12 mouse cellular contexts compared by ENCODE assay signal in the genomic region with DNA sequence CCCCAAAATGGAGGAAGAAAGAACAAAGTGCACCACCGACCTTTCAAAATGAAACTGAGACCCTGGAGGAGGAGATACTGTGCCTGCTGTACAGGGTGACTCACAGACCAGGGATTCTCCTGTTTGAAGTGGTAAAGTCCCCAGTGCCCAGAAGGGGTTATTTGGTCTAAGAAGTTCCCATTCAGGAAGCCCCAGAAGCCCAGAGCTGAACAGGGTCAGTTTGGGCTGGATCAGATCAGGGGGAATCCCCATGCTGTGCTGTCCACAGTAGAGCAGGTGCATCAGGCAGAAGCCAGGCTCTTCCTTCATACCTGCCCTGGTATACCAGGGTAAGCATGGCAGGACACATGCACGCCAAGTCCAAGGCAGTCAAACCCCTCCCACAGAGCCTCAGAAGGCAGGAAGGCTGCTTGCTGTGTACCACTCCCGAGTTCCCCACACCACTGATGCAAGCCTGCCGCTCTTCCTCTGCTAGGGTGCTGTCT. TPM values are rescaled to one million over a fixed set of nuclear protein-coding genes. Genes with fewer than 3 reads are reported as not detected.
DNase-seq lines count a peak whose midpoint lies in the region; ATAC-seq and TF ChIP-seq lines count a peak whose summit lies in the region.
"Had no signal": no experiment of that assay in that cellular context is flagged by ENCODE, and none has a peak within 500 bp of the region (broad histone marks: within the 10 kb centered on the region; RNA-seq: fewer than 3 reads in every experiment).

No protein-coding gene starts in this region.

- DNase-seq in forebrain, embryonic 11.5 days (ENCODE audit: low spot score) = peak; percentile 22
- no peak for DNase-seq in forebrain, postnatal 0 days
- DNase-seq in 3T3-L1 (ENCODE audit: low read depth, low spot score) = peak; percentile 23
- peak; percentile 68 for DNase-seq in gastrocnemius, adult 2 months
- no peak for DNase-seq in left cerebral cortex, postnatal 4 days
- no peak for DNase-seq in frontal cortex, postnatal 10 days (ENCODE audit: low spot score in 2 of 2)
- DNase-seq in layer of hippocampus, adult 11-12 months (ENCODE audit: low spot score) = no peak
- DNase-seq: kidney, adult 8-10 months had no signal

- H3K27ac ChIP-seq in forebrain, embryonic 11.5 days (ENCODE audit: low read depth, low read length) = no peak overlapping the region
- H3K27ac ChIP-seq in forebrain, postnatal 0 days (ENCODE audit: low read depth, low read length) = no peak overlapping the region
- H3K27ac ChIP-seq in gastrocnemius, adult 2 months = peak overlapping the region; percentile 93
- no peak overlapping the region for H3K27ac ChIP-seq in liver, embryonic 15.5 days (replicated peaks)

- H3K4me1 ChIP-seq in forebrain, embryonic 11.5 days (replicated peaks; ENCODE audit: control insufficient read depth, insufficient read depth, low read length) = no peaks in the 10 kb centered on the region
- H3K4me1 ChIP-seq in forebrain, postnatal 0 days (ENCODE audit: insufficient read depth) = peaks cover 4% of the 10 kb centered on the region; the same call in 1 of the 2 replicates
- no peaks in the 10 kb centered on the region for H3K4me1 ChIP-seq in liver, embryonic 15.5 days (replicated peaks)

- intact Hi-C loops in gastrocnemius, adult 2 months (cut with DNase I) = loop anchor here (1.0 kb wide), 1 partner anchor 33 kb away; no protein-coding TSS in a partner anchor
- intact Hi-C loops in left cerebral cortex, postnatal 4 days (cut with DNase I) = no loop called here

- ATAC-seq in forebrain, embryonic 11.5 days (replicated peaks; ENCODE audit: low FRiP score) = no peak
- ATAC-seq in forebrain, postnatal 0 days = no peak
- no peak for ATAC-seq in liver, embryonic 15.5 days (ENCODE audit: insufficient read depth)

- H3K27me3 ChIP-seq in forebrain, embryonic 11.5 days (ENCODE audit: control insufficient read depth, insufficient read depth, low read length) = no peaks in the 10 kb centered on the region
- no peaks in the 10 kb centered on the region for H3K27me3 ChIP-seq in forebrain, postnatal 0 days (ENCODE audit: insufficient read depth, low read length)
- H3K27me3 ChIP-seq in liver, embryonic 15.5 days = no peaks in the 10 kb centered on the region

- H3K9ac ChIP-seq in forebrain, embryonic 11.5 days (ENCODE audit: low read length) = no peak overlapping the region
- H3K9ac ChIP-seq in forebrain, postnatal 0 days = no peak overlapping the region
- H3K9ac ChIP-seq in liver, embryonic 15.5 days = no peak overlapping the region

- H3K9me3 ChIP-seq in forebrain, embryonic 11.5 days (ENCODE audit: control insufficient read depth, low read length) = no peaks in the 10 kb centered on the region
- no peaks in the 10 kb centered on the region for H3K9me3 ChIP-seq in forebrain, postnatal 0 days (ENCODE audit: low read length)
- H3K9me3 ChIP-seq in liver, embryonic 15.5 days (replicated peaks) = no peaks in the 10 kb centered on the region

- H3K36me3 ChIP-seq in forebrain, embryonic 11.5 days (ENCODE audit: control insufficient read depth, insufficient read depth, low read length) = no peaks in the 10 kb centered on the region
- no peaks in the 10 kb centered on the region for H3K36me3 ChIP-seq in forebrain, postnatal 0 days (ENCODE audit: insufficient read depth)
- no peaks in the 10 kb centered on the region for H3K36me3 ChIP-seq in liver, embryonic 15.5 days (replicated peaks)

- 64% methylated on average over 4 of the region's 4 CpGs for WGBS in forebrain, embryonic 11.5 days
- WGBS in forebrain, postnatal 0 days = 79% methylated on average over 4 of the region's 4 CpGs
- WGBS in liver, embryonic 15.5 days (ENCODE audit: insufficient replicate concordance) = 35% methylated on average over 4 of the region's 4 CpGs

- no peak overlapping the region for H3K4me2 ChIP-seq in forebrain, embryonic 11.5 days (ENCODE audit: low read depth, low read length, severe bottlenecking)
- H3K4me2 ChIP-seq in forebrain, postnatal 0 days (ENCODE audit: low read depth) = no peak overlapping the region
- peak overlapping the region; percentile 33 for H3K4me2 ChIP-seq in liver, embryonic 15.5 days

- no peak overlapping the region for H3K4me3 ChIP-seq in forebrain, embryonic 11.5 days (ENCODE audit: low read depth, low read length)
- H3K4me3 ChIP-seq in forebrain, postnatal 0 days (ENCODE audit: low read depth, low read length) = no peak overlapping the region
- peak overlapping the region; percentile 55 for H3K4me3 ChIP-seq in gastrocnemius, adult 2 months
- 0 out of 2 replicates have a peak overlapping the region, but pooled peaks have one; percentile 4 for H3K4me3 ChIP-seq in liver, embryonic 15.5 days (replicated peaks)

- no peak for TF ChIP-seq CTCF in forebrain, postnatal 0 days (IDR thresholded peaks at IDR 0.05; ENCODE audit: low read depth)
- no peak for TF ChIP-seq CTCF in gastrocnemius, adult 2 months (IDR thresholded peaks at IDR 0.05)

RNA-seq across cellular contexts. Expression of gene Lsp1, which starts 2.0 kb away (rescaled TPM):
- polyA plus RNA-seq in forebrain, embryonic 11.5 days (2014; fragmentation: Nextera tagmentation; extraction: Ambion mirVana) = 8.7 and 9.8 TPM in 2 replicates
- 5.7 and 7.9 TPM in 2 replicates for total RNA-seq in forebrain, postnatal 0 days (2014; rRNA removed)
- polyA plus RNA-seq in forebrain, postnatal 0 days (2015; fragmentation: Nextera tagmentation; extraction: Ambion mirVana) = 5.5 and 6.4 TPM in 2 replicates
- 10 to 100 TPM; 25.8 to 47.3 TPM for total RNA-seq in gastrocnemius, adult 2 months (2021)
- polyA plus RNA-seq in liver, embryonic 15.5 days (2015; fragmentation: Nextera tagmentation; extraction: Ambion mirVana) = 24.5 and 27.8 TPM in 2 replicates
- 1 to 10 TPM; 5.5 to 5.7 TPM for total RNA-seq in left cerebral cortex, postnatal 4 days (2021)

RNA-seq across cellular contexts. Expression of gene Tnni2, which starts 21.0 kb away (rescaled TPM):
- 1.3 TPM in 1 of 2 replicates, not detected in the other for polyA plus RNA-seq in forebrain, embryonic 11.5 days (2014; fragmentation: Nextera tagmentation; extraction: Ambion mirVana)
- 0.33 and 2.8 TPM in 2 replicates for total RNA-seq in forebrain, postnatal 0 days (2014; rRNA removed)
- polyA plus RNA-seq in forebrain, postnatal 0 days (2015; fragmentation: Nextera tagmentation; extraction: Ambion mirVana) = 0.21 and 1.5 TPM in 2 replicates
- total RNA-seq in gastrocnemius, adult 2 months (2021) = over 10,000 TPM; 15,929 to 19,962 TPM
- polyA plus RNA-seq in liver, embryonic 15.5 days (2015; fragmentation: Nextera tagmentation; extraction: Ambion mirVana) = 17.6 and 29.3 TPM in 2 replicates
- total RNA-seq in left cerebral cortex, postnatal 4 days (2021) = not detected
- polyA plus RNA-seq: liver, adult 2 months had no signal

RNA-seq across cellular contexts. Expression of gene Syt8, which starts 28.0 kb away (rescaled TPM):
- polyA plus RNA-seq in forebrain, embryonic 11.5 days (2014; fragmentation: Nextera tagmentation; extraction: Ambion mirVana) = not detected in 2 replicates
- total RNA-seq in forebrain, postnatal 0 days (2014; rRNA removed) = not detected in 2 replicates
- not detected in 2 replicates for polyA plus RNA-seq in forebrain, postnatal 0 days (2015; fragmentation: Nextera tagmentation; extraction: Ambion mirVana)
- not detected for total RNA-seq in gastrocnemius, adult 2 months (2021)
- 0.13 TPM in 1 of 2 replicates, not detected in the other for polyA plus RNA-seq in liver, embryonic 15.5 days (2015; fragmentation: Nextera tagmentation; extraction: Ambion mirVana)
- total RNA-seq in left cerebral cortex, postnatal 4 days (2021) = not detected
- total RNA-seq: adrenal gland, adult 18-20 months; liver, adult 2 months; monocyte, adult 5-6 weeks had no signal
- polyA plus RNA-seq: liver, adult 2 months had no signal

RNA-seq across cellular contexts. Expression of gene Tnnt3, which starts 36.0 kb away (rescaled TPM):
- 1.00 and 1.0 TPM in 2 replicates for polyA plus RNA-seq in forebrain, embryonic 11.5 days (2014; fragmentation: Nextera tagmentation; extraction: Ambion mirVana)
- total RNA-seq in forebrain, postnatal 0 days (2014; rRNA removed) = 1.2 and 1.6 TPM in 2 replicates
- polyA plus RNA-seq in forebrain, postnatal 0 days (2015; fragmentation: Nextera tagmentation; extraction: Ambion mirVana) = 1.2 and 1.4 TPM in 2 replicates
- over 10,000 TPM; 28,899 to 38,022 TPM for total RNA-seq in gastrocnemius, adult 2 months (2021)
- 14.3 and 24.5 TPM in 2 replicates for polyA plus RNA-seq in liver, embryonic 15.5 days (2015; fragmentation: Nextera tagmentation; extraction: Ambion mirVana)
- total RNA-seq in left cerebral cortex, postnatal 4 days (2021) = 1 to 10 TPM in 1 of 2 experiments, not detected in 1; 1.3 TPM
- polyA plus RNA-seq: liver, adult 2 months had no signal

Comparison
In these comparisons a context has a peak if more than half of its experiments do, and no peak if none do; other contexts are left out.
1. DNase-seq: peak in forebrain, embryonic 11.5 days (single experiment), 3T3-L1 (single experiment) and gastrocnemius, adult 2 months (single experiment); none in forebrain, postnatal 0 days (single experiment), left cerebral cortex, postnatal 4 days (single experiment), frontal cortex, postnatal 10 days (0 of 2) and layer of hippocampus, adult 11-12 months (single experiment).
2. H3K4me3 ChIP-seq: peak in gastrocnemius, adult 2 months (single experiment) and liver, embryonic 15.5 days (single experiment); none in forebrain, embryonic 11.5 days (single experiment) and forebrain, postnatal 0 days (single experiment).
3. RNA of gene Tnni2, which starts 21.0 kb away (total RNA-seq): 15,929 to 19,962 TPM in gastrocnemius, adult 2 months; not detected in left cerebral cortex, postnatal 4 days and 0.33 to 2.8 TPM in forebrain, postnatal 0 days; every median in the first group is over 1,000 times any median in the second.